Mouse (Mus musculus): ENCODE data around the gene Adssl1.

The Adssl1 gene

DNA sequence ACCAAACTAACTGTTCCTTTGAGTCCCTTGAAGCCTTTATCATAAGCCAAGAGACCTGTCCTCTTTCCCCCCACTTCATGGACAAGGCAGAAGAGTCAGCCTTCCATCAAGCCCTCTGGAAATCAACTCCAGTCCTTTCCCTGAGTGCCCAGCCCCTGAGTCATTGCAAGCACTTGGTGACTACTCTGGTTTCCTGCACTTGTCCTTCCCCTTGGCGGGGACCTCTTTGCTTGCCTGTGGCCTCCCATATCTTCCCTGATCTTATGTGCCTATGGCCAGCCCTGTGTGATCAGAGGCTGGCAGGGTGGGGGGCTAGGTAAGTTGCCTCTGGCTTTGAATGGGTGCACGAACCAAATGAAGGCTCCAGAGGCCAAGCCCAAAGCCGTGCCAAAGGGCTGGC lies 2.1 kb downstream of the Adssl1 start:
- no peak for DNase-seq (ENCODE audit: low read depth, low spot score)

- DNase-seq (ENCODE audit: low read depth, low spot score) = peak; percentile 61
These were observed 3.9 kb downstream of the Adssl1 start for GRCm38 (mm10) chr12:112623742-112624141.

DNA sequence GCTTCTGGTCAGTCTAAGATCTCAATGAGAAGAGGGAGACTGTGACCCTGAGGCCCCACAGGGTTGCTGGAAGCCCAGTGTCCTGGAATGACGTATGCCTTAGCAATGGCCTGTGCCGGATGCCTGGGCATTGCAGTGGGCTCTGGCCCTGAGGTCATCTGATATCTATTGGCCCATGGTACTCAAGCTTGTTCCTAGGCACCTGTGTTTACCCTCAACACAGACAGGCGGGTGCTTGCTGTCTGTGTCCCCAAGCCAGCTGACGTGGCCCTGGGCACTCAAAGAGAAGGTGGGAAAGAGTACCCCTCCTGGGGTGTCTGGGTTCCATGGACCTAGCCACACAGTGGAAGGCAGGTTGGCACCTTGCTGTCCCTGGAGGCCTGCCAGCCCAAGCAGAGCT lies 5.9 kb downstream of the Adssl1 start:
- no peak for DNase-seq (ENCODE audit: low read depth, low spot score)

- DNase-seq (ENCODE audit: low read depth, low spot score) = no peak
These were observed 6.6 kb downstream of the Adssl1 start for GRCm38 (mm10) chr12:112626455-112626854.

- DNase-seq (ENCODE audit: low read depth, low spot score) = no peak
These were observed 7.4 kb downstream of the Adssl1 start for GRCm38 (mm10) chr12:112627097-112627881.

DNA sequence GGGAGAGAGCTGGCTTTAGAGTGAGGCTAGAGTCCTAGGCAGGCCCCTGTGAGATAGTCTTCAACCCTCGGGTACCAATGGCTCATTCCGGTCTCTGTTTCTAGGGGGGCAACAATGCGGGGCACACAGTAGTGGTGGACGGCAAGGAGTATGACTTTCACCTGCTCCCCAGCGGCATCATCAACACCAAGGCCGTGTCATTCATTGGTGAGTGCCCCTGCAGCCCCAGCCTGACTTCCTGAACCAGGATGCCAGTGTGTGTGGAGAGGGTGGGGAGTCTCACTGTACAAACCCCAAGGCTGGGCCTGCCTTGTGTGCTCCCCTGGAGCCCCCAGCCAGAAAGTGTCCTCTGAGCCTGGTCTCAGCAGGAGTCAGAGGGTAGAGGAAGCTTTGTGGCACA lies 8.4 kb downstream of the Adssl1 start:
- no peak for DNase-seq (ENCODE audit: low read depth, low spot score)

DNA sequence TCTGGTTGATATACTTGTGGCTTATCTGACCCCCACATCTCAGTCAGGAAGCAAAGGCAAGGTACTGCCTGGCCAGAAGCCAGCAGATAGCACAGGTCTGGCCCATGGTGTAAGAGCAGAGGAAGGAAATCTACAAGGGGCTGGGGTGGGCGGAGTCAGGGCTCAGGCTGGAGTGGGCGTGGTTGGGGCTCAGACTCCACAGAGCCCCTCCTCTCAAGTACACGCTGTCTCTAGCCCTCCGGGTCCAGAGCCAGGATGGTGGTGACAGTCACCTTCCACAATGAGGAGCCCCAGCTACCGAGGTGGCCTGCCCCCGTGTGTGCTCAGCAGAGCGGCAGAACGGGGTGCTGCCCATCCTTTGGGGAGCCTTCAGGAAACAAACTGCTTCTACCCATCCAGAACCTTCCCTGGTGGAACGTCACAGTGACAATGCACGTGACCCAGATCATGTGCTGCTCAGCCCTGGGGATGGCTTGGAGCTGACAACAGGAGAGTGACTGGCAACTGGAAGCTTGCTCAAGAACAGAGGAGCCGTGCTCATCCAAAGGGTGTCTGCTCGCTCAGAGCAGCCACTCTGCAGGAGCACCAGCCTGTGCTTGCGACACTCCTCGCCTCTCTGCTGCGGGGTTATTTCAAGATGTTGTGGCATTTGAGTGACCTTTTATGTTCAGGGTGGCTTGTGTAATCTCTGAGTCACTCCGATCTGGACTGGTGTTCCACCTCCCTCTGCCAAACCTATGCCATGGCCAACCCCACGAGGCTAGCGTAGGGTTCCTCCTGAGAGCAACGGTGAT lies 9.3 kb downstream of the Adssl1 start:
- peak; percentile 75 for DNase-seq (ENCODE audit: low read depth, low spot score)

DNA sequence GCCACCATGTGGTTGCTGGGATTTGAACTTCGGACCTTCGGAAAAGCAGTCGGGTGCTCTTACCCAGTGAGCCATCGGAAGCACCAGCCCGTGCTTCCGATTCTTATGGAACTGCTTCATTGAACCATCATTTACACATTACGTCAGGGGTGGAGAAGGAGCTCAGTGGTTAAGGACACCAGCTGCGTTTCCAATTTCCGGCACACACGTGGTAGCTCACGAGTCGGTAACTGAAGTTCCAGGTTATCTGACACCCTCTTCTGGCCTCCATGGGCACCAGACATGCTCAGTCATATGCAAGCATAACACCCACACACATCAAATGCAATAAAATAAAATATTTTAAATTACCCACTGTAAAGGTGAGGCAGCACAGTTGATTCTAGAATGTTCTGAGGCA lies 10.2 kb downstream of the Adssl1 start:
- no peak for DNase-seq (ENCODE audit: low read depth, low spot score)

DNA sequence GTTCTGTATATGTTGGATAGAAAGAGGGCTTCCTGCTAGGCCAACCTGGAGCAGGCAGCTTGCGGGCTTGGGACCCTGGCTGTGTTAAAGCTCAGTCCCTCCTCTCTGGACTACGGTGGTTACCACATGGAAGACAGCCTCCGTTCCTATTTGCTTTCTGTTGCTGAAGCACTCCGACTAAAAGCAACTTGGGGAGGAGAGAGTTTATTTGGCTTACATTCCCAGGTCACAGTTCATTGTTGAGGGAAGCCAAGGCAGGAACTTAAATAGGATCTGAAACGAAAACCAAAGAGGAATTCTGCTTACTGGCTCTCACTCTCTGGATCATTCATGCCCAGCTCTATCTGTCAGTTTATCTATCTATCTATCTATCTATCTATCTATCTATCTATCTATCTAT lies 11.0 kb downstream of the Adssl1 start:
- DNase-seq (ENCODE audit: low read depth, low spot score) = no peak

DNA sequence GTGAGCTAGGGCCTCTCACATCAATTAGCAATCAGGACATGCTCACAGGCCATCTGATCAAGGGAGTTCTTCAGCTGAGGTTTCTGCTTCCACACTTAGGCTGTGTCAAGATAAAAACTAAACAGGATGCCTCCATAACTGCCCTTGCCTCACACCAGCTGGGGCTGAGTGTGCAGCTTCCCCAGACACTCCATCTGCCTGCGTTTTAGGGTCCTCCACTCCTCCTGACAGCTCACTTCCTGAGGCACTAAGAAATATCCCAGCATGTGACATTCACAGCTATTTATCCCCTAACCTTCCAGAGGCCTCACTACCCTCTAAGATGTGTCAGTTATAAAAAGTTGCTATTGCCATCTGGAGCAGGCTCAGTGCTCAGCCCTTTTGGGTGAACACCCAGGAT lies 11.6 kb downstream of the Adssl1 start:
- DNase-seq (ENCODE audit: low read depth, low spot score) = no peak

DNA sequence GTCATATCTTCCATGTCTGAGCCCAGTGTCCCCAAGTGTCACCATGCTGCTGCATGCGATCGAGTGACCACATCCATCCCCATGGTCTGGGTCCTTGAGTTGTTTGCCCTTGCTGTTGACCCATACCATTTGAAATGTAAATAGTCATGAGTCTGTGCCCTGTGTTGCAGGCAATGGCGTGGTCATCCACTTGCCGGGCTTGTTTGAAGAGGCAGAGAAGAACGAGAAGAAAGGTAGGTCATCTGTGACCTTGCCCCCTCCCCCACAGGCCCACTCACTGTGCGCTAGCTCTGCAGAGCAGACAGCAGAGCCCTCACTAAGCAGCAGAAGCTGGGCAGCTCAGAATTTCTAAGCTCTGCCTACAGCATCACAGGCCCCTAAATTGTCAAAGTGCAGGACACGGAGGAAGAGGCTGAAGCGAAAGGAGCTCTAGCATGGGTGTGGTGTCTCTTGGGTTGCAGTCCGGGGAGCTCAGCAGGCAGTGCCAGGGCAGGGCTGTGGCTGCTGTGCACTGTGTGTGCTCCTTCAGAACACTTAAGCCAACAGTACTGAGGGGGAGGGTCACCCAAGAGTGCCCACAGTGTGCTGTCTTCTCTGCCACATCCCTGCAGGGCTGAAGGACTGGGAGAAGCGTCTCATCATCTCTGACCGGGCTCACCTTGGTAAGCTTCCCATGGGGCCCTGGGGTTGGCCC lies 12.4 kb downstream of the Adssl1 start:
- no peak for DNase-seq (ENCODE audit: low read depth, low spot score)

DNA sequence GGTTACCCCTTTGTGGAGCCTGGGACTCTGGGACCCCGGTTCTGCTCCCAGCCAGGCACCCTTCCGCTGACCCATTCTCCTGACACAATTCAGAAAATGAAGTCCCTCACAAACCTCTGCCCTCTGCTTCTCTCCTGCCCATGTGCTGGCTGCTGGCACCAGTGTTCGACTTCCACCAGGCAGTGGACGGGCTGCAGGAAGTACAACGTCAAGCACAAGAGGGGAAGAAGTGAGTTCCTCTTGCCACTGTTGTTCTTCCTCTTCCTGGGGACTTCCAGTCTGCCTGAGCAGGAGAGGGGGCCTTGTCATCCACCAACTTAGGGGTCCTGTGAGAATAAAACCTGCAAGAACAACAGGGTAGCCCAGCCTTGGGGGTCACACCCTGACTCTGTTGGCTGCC lies 13.1 kb downstream of the Adssl1 start:
- no peak for DNase-seq (ENCODE audit: low read depth, low spot score)

GRCm38 (mm10) chr12:112633686-112634085 lies 13.8 kb downstream of the Adssl1 start:
- DNase-seq (ENCODE audit: low read depth, low spot score) = no peak

DNA sequence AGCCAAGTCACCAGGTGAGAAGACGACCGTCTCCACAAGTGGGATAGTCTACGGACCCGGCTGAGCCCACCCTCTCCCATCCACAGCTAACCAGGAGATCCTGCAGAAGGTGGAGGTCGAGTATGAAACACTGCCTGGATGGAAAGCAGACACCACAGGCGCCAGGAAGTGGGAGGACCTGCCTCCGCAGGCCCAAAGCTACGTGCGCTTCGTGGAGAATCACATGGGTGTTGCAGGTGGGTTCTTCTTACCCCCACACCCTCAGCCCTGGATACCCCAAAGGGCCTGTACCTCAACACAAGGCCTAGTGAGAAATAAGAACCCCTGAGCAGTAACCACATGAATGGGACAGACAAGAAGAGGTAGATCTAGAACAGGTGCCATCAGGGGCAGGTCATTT lies 19.7 kb downstream of the Adssl1 start:
- DNase-seq (ENCODE audit: low read depth, low spot score) = no peak

GRCm38 (mm10) chr12:112643126-112643525 lies 23.3 kb downstream of the Adssl1 start:
- no peak for DNase-seq (ENCODE audit: low read depth, low spot score)

DNA sequence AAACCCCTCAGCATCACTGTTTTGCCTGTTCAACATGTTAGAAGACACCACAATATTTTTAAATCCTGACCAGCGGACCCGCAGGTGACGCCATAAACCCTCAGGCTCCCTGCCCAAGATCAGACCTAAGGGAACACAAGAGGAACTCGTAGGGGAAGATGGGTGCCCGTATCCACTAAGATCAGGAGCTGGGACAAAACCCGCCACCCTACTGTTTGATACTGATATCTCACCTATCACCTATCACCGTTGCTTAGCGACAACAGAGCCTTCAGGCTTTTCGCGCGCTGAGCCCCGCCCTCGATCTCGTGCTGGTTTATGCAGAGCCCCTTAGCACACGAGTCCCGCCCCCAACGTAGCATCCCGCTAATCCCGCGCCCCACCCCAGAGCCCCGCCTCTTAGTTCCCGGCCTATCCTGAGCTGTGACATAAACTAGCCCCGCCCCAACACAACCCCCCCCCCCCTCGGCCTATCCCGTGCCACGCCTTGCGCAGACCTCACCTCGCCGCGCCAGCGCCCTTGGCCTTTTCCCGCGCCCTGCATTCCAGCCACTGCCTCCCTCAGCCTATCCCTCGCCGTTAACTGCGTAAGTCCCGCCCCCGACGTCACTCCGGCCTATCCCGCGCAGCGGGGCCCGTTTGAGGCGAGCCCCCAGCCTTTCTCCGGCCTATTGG lies 24.5 kb downstream of the Adssl1 start, which contains the start of gene Siva1:
TSS of gene Siva1 (plus strand) at position 500 of the 675 bp plus-strand sequence.
- DNase-seq (ENCODE audit: low read depth, low spot score) = peak; percentile 98

DNA sequence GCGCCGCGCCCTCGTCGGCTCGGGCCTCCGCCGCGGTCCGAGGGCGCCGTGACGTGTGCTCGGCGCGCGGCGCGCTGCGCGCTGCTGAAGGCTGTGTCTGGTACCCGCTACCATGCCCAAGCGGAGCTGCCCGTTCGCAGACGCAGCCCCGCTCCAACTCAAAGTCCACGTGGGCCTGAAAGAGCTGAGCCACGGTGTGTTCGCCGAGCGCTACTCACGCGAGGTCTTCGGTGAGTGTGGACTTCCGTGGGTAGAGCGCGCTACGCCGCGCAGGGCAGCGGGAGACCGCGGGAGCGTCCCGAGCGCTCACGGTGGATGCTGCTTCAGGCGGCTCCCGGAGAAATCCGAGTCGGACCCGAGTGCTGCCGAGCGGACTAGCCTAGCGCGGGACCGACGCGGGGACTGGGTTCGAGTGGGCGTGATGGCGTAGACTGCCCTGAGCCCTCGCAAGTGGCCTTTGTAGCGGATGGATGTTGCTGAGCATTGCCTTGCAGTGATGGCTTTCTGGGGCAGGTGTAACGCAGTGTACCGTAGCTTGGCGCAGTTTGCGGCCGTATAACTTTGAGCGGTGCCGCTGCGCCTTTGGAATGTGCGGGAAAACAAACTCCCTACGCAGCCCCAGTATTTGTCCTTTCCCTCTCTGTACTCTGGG lies 25.1 kb downstream of the Adssl1 start:
- DNase-seq (ENCODE audit: low read depth, low spot score) = no peak

DNA sequence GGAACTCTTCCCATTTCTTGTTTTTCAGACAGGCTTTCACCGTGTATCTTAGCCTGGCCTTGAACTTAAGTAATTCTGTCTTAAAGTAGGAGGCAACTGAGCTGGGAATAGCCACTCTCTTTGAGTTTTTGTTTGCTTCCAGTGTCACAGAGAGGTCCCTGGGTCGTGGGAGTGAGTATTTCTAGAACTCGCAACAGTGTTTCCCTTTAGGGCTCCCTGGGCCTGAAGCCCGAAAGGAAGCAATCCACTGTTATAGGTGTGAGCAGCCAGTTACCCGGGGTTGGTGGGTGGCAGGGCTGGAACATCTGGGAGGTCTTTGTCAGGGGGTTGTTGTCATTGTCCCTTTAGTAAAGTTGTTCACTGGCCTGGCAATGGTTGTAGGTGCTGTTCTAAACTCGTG lies 26.3 kb downstream of the Adssl1 start:
- DNase-seq (ENCODE audit: low read depth, low spot score) = no peak

DNA sequence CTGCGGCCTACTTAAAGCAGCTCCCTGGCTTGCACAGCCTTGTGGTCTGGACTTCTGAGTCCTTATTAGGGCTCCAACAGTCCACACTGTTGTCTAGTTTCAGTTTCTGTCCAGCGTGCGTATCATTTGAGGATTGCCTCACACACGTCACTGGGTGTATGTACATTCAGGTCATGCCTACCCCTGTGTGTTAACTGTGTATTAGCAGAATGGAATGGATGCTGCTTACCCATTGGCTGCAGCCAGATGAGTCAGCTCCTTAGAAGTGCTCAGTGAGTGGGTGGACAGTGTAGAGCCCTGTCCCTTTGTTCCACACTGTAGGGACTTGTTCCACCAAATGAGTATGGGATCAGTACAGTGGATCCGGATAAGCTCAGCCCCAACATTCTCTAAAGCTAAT lies 28.2 kb downstream of the Adssl1 start:
- peak; percentile 21 for DNase-seq (ENCODE audit: low read depth, low spot score)

DNA sequence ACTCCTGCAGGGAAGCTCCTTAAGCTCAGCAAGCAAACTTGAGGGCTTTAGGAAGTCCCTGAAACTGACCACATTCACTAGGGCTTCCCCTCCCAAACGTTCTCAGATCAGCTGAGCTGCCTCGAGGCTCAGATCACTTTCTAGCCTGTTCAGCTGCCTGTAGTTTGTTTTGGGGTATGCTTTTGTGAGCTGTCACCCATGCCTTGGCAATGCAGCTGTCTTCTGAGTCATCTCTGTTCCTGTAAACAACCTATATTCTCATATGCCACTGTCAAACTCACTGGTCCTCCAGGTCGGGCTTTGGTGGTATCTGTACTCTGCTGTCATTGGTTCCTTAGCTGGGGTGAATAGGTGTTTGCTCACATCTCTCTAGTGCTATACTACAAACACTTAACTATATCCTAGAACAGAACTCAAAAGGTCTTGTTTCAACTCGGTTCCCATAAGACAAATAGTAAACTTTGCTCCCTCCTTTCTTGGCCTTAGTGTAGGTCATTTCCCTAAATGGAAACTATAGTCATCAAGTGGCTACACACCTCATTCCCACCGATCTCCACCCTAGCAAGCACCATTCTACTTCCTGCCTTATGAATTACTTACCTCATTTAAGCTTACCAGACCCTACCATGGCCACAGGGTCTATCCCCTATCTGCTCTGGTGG lies 32.1 kb downstream of the Adssl1 start:
- DNase-seq (ENCODE audit: low read depth, low spot score) = no peak
